Mouse (Mus musculus): ENCODE results near the gene E030030I06Rik.
"Not testable (repeated sequence)": the region's sequence is repeated elsewhere in the genome, so short reads cannot be mapped to it uniquely, and the experiment has no call there.

GRCm38 (mm10) chr10:22158310-22158999 lies 9.4 kb upstream of the E030030I06Rik start, which contains the start of the genes Raet1e and H60b:
- peak; percentile 28; the same call in 1 of the 2 replicates for TF ChIP-seq CTCF (conservative IDR thresholded peaks at IDR 0.05; ENCODE audit: insufficient read depth, insufficient read length, low read depth, low read length)
- not testable (repeated sequence) for TF ChIP-seq POLR2A (IDR thresholded peaks at IDR 0.05; ENCODE audit: low read depth, low read length)
